Mouse (Mus musculus): Measurements from ENCODE around the gene Add3. TPM values are rescaled to one million over a fixed set of nuclear protein-coding genes. Genes with fewer than 3 reads are reported as not detected.

The Add3 gene
- polyA plus RNA-seq, 1 experiment from 2014 or later: 48.5 TPM

GRCm38 (mm10) chr19:53181003-53181861 is 41.0 kb downstream of the Add3 start:
- no peak overlapping the region for H3K4me3 ChIP-seq (replicated peaks)
- H3K27me3 ChIP-seq: no peaks in the 10 kb centered on the region
- no peaks in the 10 kb centered on the region for H3K36me3 ChIP-seq (replicated peaks)
- no peaks in the 10 kb centered on the region for H3K9me3 ChIP-seq
- no peak overlapping the region for H3K27ac ChIP-seq
- H3K4me1 ChIP-seq: peaks cover 15% of the 10 kb centered on the region
- no peak for ATAC-seq (ENCODE audit: low FRiP score)
- no peak overlapping the region for H3K4me2 ChIP-seq
- 82% methylated on average over 19 of the region's 19 CpGs for WGBS
- no peak overlapping the region for H3K9ac ChIP-seq

- WGBS: 71% methylated on average over 9 of the region's 9 CpGs
- ATAC-seq (ENCODE audit: low FRiP score): no peak
- Histone ChIP-seq H3K36me3 (replicated peaks) (no peaks in the 10 kb centered on the region), H3K9me3 (no peaks in the 10 kb centered on the region), H3K4me1 (peaks cover 15% of the 10 kb centered on the region), H3K4me2 (no peak overlapping the region), H3K27me3 (no peaks in the 10 kb centered on the region), H3K9ac (no peak overlapping the region), H3K4me3 (replicated peaks) (no peak overlapping the region), H3K27ac (no peak overlapping the region)
Measured at GRCm38 (mm10) chr19:53183620-53184019, 43.4 kb downstream of the Add3 start.

GRCm38 (mm10) chr19:53184216-53184615 is 44.0 kb downstream of the Add3 start:
- no peak overlapping the region for H3K4me3 ChIP-seq (replicated peaks)
- H3K4me2 ChIP-seq: no peak overlapping the region
- H3K9me3 ChIP-seq: no peaks in the 10 kb centered on the region
- 54% methylated on average over 10 of the region's 10 CpGs for WGBS
- no peak overlapping the region for H3K9ac ChIP-seq
- H3K36me3 ChIP-seq (replicated peaks): no peaks in the 10 kb centered on the region
- no peaks in the 10 kb centered on the region for H3K27me3 ChIP-seq
- H3K4me1 ChIP-seq: peaks cover 15% of the 10 kb centered on the region
- ATAC-seq (ENCODE audit: low FRiP score): no peak
- H3K27ac ChIP-seq: no peak overlapping the region

GRCm38 (mm10) chr19:53184911-53185310 is 44.7 kb downstream of the Add3 start:
- Histone ChIP-seq H3K9me3 (no peaks in the 10 kb centered on the region), H3K4me2 (no peak overlapping the region), H3K9ac (no peak overlapping the region), H3K4me1 (peaks cover 15% of the 10 kb centered on the region), H3K36me3 (replicated peaks) (no peaks in the 10 kb centered on the region), H3K27ac (no peak overlapping the region), H3K27me3 (no peaks in the 10 kb centered on the region), H3K4me3 (replicated peaks) (no peak overlapping the region)
- WGBS: 82% methylated on average over 5 of the region's 5 CpGs
- no peak for ATAC-seq (ENCODE audit: low FRiP score)

- ATAC-seq (ENCODE audit: low FRiP score): no peak
- WGBS: 71% methylated on average over 8 of the region's 8 CpGs
- H3K4me1 ChIP-seq: peaks cover 15% of the 10 kb centered on the region
- H3K4me3 ChIP-seq (replicated peaks): no peak overlapping the region
- no peak overlapping the region for H3K9ac ChIP-seq
- no peak overlapping the region for H3K27ac ChIP-seq
- no peak overlapping the region for H3K4me2 ChIP-seq
- no peaks in the 10 kb centered on the region for H3K9me3 ChIP-seq
- no peaks in the 10 kb centered on the region for H3K36me3 ChIP-seq (replicated peaks)
- H3K27me3 ChIP-seq: no peaks in the 10 kb centered on the region
Measured at GRCm38 (mm10) chr19:53185486-53186134, 45.4 kb downstream of the Add3 start.

GRCm38 (mm10) chr19:53186456-53186855 is 46.2 kb downstream of the Add3 start:
- no peaks in the 10 kb centered on the region for H3K27me3 ChIP-seq
- no peak overlapping the region for H3K4me3 ChIP-seq (replicated peaks)
- peaks cover 7% of the 10 kb centered on the region for H3K4me1 ChIP-seq
- H3K9me3 ChIP-seq: no peaks in the 10 kb centered on the region
- no peak overlapping the region for H3K9ac ChIP-seq
- H3K27ac ChIP-seq: no peak overlapping the region
- H3K36me3 ChIP-seq (replicated peaks): no peaks in the 10 kb centered on the region
- H3K4me2 ChIP-seq: no peak overlapping the region
- no peak for ATAC-seq (ENCODE audit: low FRiP score)
- 87% methylated on average over 4 of the region's 4 CpGs for WGBS

- no peak overlapping the region for H3K27ac ChIP-seq
- no peaks in the 10 kb centered on the region for H3K27me3 ChIP-seq
- no peak overlapping the region for H3K4me3 ChIP-seq (replicated peaks)
- H3K4me2 ChIP-seq: no peak overlapping the region
- H3K9ac ChIP-seq: no peak overlapping the region
- no peaks in the 10 kb centered on the region for H3K36me3 ChIP-seq (replicated peaks)
- no peak for ATAC-seq (ENCODE audit: low FRiP score)
- WGBS: 88% methylated on average over 7 of the region's 7 CpGs
- peaks cover 6% of the 10 kb centered on the region for H3K4me1 ChIP-seq
- no peaks in the 10 kb centered on the region for H3K9me3 ChIP-seq
Measured at GRCm38 (mm10) chr19:53187533-53187932, 47.3 kb downstream of the Add3 start.

- Histone ChIP-seq H3K4me3 (replicated peaks) (no peak overlapping the region), H3K4me2 (no peak overlapping the region), H3K27me3 (no peaks in the 10 kb centered on the region), H3K36me3 (replicated peaks) (no peaks in the 10 kb centered on the region), H3K9ac (no peak overlapping the region), H3K9me3 (no peaks in the 10 kb centered on the region), H3K4me1 (peaks cover 6% of the 10 kb centered on the region), H3K27ac (no peak overlapping the region)
- ATAC-seq (ENCODE audit: low FRiP score): no peak
- WGBS: 76% methylated on average over 6 of the region's 6 CpGs
Measured at GRCm38 (mm10) chr19:53188186-53188585, 47.9 kb downstream of the Add3 start.

- 95% methylated on average over 5 of the region's 5 CpGs for WGBS
- no peak for ATAC-seq (ENCODE audit: low FRiP score)
- no peaks in the 10 kb centered on the region for H3K36me3 ChIP-seq (replicated peaks)
Measured at GRCm38 (mm10) chr19:53188724-53189220, 48.5 kb downstream of the Add3 start.

GRCm38 (mm10) chr19:53189736-53190135 is 49.5 kb downstream of the Add3 start:
- WGBS: 88% methylated on average over 3 of the region's 3 CpGs
- H3K4me1 ChIP-seq: peaks cover 9% of the 10 kb centered on the region
- no peak overlapping the region for H3K27ac ChIP-seq
- H3K4me2 ChIP-seq: no peak overlapping the region
- H3K9ac ChIP-seq: no peak overlapping the region
- no peak for ATAC-seq (ENCODE audit: low FRiP score)
- no peaks in the 10 kb centered on the region for H3K27me3 ChIP-seq
- no peak overlapping the region for H3K4me3 ChIP-seq (replicated peaks)
- H3K9me3 ChIP-seq: no peaks in the 10 kb centered on the region
- H3K36me3 ChIP-seq (replicated peaks): no peaks in the 10 kb centered on the region

More at GRCm38 (mm10) chr19:53188724-53189220, 48.5 kb downstream of the Add3 start:
- no peak overlapping the region for H3K4me2 ChIP-seq
- peaks cover 6% of the 10 kb centered on the region for H3K4me1 ChIP-seq
- no peak overlapping the region for H3K27ac ChIP-seq
- no peaks in the 10 kb centered on the region for H3K27me3 ChIP-seq
- H3K4me3 ChIP-seq (replicated peaks): no peak overlapping the region
- H3K9ac ChIP-seq: no peak overlapping the region
- H3K9me3 ChIP-seq: no peaks in the 10 kb centered on the region

GRCm38 (mm10) chr19:53190232-53190631 is 50.0 kb downstream of the Add3 start:
- Histone ChIP-seq H3K36me3 (replicated peaks) (no peaks in the 10 kb centered on the region), H3K4me3 (replicated peaks) (no peak overlapping the region)
- 74% methylated on average over 3 of the region's 3 CpGs for WGBS

GRCm38 (mm10) chr19:53191867-53192487 is 51.7 kb downstream of the Add3 start:
- Histone ChIP-seq H3K4me3 (replicated peaks) (no peak overlapping the region), H3K27ac (no peak overlapping the region), H3K4me2 (no peak overlapping the region), H3K27me3 (no peaks in the 10 kb centered on the region), H3K36me3 (replicated peaks) (no peaks in the 10 kb centered on the region), H3K9me3 (no peaks in the 10 kb centered on the region), H3K4me1 (peaks cover 16% of the 10 kb centered on the region), H3K9ac (no peak overlapping the region)
- 74% methylated on average over 6 of the region's 6 CpGs for WGBS
- ATAC-seq (ENCODE audit: low FRiP score): no peak

More at GRCm38 (mm10) chr19:53190232-53190631, 50.0 kb downstream of the Add3 start:
- Histone ChIP-seq H3K9me3 (no peaks in the 10 kb centered on the region), H3K27ac (no peak overlapping the region), H3K27me3 (no peaks in the 10 kb centered on the region), H3K4me1 (peaks cover 14% of the 10 kb centered on the region), H3K4me2 (no peak overlapping the region), H3K9ac (no peak overlapping the region)
- no peak for ATAC-seq (ENCODE audit: low FRiP score)
